Mouse (Mus musculus) MN1 (cell line): ENCODE results near the gene Reps1.

Experiments used
- DNase-seq: peaks from one replicate; pipeline ENCODE4 v3.0.0-alpha.2; 2016; ENCODE audit warnings: low spot score

The Reps1 gene

DNA sequence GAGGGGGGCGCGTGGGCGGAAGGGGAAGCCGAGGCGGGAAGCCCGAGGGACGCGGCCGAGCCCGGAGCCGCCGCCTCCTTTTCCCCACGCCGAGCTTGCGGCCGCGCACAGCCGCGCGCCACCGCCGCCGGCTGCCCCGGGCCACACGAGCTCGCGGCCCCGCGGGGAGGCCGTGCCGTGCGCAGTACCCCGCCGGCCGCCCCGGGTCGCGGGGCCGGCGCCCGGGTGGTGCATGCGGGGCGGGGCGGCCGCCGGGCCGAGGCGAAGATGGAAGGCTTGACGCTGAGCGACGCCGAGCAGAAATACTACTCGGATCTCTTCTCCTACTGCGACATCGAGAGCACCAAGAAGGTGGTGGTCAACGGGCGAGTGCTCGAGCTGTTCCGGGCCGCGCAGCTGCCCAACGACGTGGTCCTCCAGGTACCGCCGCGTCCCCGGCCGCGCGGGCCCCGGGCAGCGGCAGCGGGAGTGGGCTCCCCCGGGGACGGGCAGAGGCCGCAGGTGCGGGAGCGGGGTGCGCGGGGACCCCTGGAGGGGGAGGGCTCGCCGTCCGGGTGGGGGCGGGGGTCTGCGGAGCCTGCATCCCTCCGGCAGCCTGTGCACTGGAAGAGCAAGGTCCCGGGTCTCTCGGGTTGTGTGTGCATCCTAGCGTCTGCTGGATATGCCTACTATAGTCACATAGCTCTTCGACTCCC, at the start of gene Reps1:
TSS of gene Reps1 (plus strand) at position 166 of the 695 bp plus-strand sequence.
- peak; percentile 71 for DNase-seq

DNA sequence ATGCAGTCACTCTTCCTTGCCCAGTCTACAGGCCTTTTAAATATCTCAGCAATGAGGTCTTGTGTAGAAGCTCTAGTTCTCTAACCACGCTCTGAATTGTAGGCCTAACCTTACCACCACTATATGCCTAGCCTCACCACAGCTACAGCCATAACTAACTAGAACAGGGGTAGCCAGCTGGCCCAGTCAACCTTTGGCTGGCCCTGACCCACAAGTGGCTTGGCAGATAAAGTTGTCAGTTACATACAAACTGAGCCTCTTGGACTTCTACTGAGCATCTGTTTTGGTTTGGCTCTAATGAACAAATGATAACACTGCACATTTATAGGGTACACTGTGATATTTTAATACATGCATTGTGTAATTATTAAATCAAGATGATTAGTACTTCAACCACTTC, 48.9 kb upstream of the Reps1 start:
- DNase-seq, result no peak

- no peak for DNase-seq
These were observed 48.4 kb upstream of the Reps1 start for GRCm38 (mm10) chr10:18007243-18007642.

- no peak for DNase-seq
These were observed 47.5 kb upstream of the Reps1 start for GRCm38 (mm10) chr10:18008118-18008517.

DNA sequence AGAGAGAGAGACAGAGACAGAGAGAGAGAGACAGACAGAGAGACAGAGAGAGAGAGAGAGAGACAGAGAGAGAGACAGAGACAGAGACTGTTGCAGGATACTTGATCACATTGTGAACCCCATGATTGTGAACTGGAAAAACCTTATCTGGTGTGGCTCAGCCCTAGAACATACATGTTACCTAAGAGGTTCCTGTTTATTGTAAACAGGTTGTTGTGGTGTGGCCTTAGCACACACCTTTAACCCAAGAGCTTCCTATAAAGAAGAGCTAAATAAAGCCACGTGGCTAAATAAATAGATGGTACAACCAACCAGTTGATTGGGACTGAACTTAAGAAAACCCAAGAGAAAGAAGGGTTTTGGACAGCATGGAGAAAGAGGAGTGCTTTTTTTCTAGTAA, 45.9 kb upstream of the Reps1 start:
- DNase-seq, result no peak

- no peak for DNase-seq
These were observed 43.9 kb upstream of the Reps1 start for GRCm38 (mm10) chr10:18011761-18012160.

DNA sequence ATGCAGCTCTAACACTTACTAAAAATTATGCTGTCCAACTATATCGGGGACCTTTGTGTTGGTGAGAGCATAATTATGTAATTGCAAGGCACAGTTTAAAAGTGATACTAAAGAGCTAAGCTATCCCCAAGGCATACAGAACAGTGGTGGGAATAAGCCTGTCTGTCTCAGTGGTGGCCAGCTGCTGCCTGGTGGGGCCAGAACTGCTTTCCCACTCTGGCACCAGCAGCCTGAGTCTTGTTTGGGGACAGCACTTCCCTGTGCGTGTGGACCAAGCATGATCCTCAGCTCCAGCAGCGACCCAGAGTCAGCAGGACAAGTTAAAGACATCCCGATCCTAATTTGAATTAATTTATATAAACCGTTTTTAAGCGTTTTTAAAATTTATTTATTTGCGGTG, 35.2 kb upstream of the Reps1 start:
- DNase-seq, result no peak

- DNase-seq, result no peak
These were observed 34.8 kb upstream of the Reps1 start for GRCm38 (mm10) chr10:18020846-18021245.

DNA sequence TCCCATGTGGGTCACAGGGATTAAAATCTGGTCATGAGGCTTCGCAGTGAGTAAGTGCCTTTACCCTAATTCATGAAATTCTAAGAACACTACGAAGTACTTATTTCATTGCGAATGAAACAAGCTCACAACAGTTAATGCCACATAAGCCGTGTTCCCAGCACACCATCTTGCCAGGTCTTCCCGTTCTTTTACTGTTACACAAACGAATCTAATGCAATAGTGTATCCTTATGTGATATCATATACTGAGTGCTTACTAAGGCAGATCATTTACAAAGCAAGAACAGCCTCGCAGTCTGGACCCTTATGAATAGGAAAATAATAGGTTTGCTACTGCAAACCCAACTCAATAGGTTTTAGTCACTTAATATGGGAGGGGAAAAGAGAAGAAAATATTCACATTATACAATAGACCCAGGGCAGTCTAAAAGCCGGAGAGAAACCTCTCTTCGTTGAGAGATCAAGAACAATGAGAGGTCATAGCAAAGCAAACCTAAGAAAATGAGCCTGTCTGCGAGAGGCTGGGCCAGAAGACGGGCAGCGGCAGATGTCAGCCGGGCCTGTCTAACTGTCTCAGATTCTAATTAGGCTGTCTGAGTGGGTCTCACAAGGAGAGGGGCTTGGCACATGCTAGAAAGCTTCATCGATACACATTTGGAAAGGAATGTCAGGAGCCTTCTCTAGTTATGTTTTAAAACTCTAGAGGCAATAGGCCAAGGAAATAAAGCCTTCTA, 33.9 kb upstream of the Reps1 start:
- DNase-seq, result no peak

- DNase-seq, result peak; percentile 83
These were observed 33.3 kb upstream of the Reps1 start for GRCm38 (mm10) chr10:18022312-18022711.

- peak; percentile 87 for DNase-seq
These were observed 32.8 kb upstream of the Reps1 start, which contains the start of gene Abracl for GRCm38 (mm10) chr10:18022741-18023347. Abracl (minus strand) TSS chr10:18023288.

DNA sequence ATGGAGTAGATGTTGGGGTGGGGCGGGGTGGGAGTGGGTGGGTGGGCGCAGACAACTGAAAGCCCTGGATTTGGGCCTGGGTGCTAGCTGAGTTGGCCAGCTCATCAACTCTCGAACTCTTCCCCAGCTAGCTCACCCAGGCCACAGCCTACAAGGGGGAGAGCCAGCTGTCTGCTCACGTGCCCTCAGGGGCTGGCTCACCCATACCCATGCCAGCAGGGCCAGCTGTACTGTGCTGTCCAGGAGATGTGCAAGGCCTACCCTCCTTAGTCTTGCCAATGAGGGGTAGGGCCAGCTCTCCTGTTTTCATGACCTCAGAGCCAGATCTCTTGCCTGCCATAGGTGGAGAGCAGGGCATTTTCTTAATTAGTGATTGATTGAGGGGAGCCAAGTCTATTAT, 21.3 kb upstream of the Reps1 start:
- no peak for DNase-seq

DNA sequence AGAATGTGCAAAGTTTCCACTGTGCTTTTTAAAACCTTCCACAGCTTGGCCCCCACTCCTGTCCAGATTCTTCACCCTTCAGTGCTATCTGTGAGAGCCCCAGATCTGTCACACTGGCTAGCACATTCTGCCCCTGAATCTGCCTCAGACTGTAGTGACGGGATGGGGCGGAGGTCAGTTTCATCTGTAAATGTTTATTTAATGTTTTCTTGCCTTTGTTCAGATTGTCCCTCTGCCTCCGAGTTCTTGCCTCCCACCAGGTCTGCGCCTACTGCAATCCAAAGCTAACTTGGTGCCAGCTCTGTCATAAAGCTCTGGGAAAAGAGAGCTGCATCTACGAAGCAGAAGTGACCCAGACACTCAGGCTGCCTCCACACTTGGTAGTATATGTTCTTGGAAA, 18.8 kb upstream of the Reps1 start:
- no peak for DNase-seq

DNA sequence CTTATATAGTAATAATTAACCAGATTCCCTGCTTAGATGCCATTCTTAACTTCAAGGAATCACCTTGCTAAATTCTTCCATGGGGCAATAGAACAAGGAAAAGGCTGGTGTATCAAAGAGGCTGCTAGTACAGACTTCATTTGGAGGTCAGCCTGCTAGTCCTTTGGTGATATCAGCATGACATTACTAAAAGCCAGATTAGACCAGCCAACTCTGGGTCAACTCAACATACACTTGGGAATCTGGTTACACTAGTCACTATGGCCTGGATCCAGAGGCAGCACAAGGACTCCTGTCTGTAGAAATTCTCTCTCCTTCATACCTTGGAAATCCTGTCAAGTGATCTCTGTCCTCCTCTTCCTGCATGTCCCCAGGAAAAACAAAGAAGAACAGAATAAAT, 9.3 kb upstream of the Reps1 start:
- no peak for DNase-seq

DNA sequence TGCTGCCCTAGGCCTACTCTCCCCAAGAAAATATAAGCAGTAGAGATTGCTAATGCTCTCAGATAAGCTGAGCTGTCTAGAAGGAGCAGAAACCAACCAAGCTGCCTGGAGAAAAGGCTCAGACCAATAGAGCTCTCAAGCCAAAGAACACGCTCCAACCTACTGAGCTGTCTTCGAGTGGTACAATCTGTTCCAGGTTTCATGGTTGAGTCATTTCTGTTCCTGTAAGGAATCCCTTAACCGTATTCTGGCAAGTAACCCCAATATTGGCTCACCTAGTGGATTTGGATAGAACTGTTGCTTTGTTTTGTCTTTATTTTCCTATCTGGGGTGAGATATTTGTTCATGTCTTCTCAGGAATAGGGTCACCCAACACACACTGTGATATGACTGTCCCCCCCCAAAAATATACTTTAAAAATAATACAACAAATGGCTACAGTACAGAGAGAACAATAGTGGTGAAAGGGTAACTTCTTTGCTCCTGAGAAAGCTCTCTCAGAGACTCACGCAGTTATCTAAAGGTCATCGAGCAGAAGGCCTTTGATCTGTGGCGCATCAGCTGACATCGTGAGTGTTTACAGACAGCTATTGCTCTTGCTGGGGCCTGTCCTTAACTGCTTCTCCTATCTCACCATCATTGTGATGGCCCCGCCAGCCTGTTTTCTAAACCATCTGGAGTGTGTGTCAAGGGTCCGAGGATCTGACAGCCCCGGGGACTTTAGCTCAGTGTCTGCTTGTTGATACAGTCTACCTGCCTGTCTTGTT, 8.1 kb upstream of the Reps1 start:
- DNase-seq, result no peak

- peak; percentile 95 for DNase-seq
These were observed 509 bp upstream of the Reps1 start for GRCm38 (mm10) chr10:18055009-18055695.

DNA sequence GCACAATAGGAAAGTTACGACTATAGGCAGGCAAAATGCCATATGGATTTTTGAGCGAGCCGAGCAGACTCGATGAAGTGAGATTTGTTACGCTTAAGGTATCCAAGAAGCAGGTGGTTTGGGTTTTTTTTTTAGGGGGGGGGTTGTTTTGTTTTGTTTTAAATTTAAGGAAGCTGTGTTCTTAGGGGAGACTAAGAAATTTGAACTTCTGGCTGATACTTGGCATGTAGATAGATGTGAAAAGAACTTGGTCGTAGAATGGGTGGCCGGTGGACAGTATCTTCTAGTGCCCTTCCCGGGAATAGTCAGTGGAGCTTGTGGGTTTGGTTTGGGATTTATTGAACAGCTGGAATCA, 707 bp downstream of the Reps1 start:
- DNase-seq, result peak; percentile 48

DNA sequence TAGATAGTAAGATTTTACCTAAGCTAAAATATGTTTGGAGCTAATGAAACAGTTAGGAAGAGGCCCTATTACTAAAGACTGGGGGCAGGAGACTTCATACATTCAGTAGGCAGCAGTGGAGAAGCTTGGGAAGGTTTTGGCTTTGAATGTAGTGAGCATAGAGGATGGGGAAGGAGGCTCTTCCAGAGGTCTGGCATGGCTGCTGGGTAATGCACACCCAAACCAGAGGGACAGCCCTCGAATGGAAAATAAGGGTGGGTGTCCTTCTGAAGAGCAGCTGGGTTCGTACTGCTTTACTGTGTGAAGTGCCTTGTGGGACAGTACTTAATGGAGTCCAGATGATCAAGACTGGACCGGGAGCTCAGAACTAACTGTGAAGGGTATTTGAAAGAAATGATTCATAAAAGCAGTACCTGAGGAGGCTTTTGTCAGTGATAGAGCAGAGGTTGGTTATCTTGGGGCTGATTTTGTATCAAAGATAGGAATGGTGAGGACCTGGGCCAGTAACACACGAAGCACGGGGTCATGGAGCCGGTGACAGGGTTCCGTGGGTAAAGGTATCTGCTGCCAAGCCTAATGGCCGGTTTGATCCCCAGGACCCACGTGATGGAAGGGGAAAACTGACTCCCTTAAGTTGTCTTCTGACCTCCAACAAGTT, 3.1 kb downstream of the Reps1 start:
- DNase-seq, result no peak

DNA sequence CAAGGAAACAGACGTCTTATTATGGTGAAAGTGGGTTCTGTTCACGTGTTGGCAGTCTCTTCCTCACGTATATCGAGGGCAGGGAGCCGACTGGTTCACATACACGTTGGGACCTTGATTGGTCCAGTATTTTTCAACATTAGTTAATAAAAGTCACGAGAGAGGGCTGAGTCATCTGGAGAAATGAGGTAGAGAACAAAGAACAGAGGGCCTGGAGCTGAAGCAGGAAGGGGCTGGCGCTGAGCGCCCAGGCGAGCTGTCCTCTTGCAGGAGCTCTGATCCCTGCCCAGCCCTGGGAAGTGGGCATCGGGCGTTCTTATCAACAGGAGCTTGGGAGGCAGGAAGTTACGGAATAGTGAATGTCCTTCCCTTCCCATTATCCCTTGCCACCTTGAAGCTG, 4.1 kb downstream of the Reps1 start:
- peak; percentile 87 for DNase-seq

DNA sequence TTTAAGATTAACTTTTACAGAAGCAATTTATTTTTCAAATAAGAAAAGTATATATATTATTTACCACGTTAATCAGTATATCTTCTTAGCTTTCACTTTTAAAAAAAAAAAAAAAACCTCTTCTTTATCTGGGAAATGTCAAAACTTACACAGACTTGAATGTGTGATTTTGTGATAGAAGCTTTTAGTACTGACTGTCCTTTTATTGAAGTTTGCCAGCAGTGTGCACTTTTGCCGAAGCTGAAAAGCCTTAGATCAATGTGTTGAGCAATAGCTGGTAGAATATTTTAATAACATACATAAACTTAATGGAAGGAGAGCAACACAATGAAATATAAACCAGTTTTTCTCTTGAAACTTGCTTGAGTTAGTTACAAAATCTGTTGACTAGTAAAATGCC, 5.1 kb downstream of the Reps1 start:
- DNase-seq, result no peak

- no peak for DNase-seq
These were observed 5.9 kb downstream of the Reps1 start for GRCm38 (mm10) chr10:18061533-18061932.
